Mouse (Mus musculus): ENCODE results near the gene Fhod1.
A peak's percentile ranks its signal among the peaks of the same experiment; 100 is the strongest.

DNA sequence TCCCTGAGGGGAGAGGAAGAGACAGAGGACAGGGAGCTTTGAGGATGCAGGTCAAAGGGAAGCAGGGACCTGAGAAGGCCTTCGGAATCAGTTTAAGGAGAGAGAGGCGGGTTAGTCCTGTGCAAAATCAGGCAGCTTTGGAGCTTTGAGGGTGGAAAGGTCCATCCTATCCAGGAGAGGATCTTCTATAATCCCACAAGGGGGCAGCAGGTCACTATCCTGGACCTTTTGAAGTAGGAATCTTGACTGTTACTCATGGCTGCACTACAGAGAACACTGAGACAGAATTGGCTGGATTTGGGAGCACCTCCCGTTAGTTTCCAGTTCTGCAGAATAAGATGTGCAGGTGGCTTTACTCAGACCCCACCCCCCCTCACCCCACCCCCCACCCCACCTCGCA is 11.9 kb upstream of the Fhod1 start:
- TF ChIP-seq CTCF (IDR thresholded peaks at IDR 0.05; ENCODE audit: low read depth), result peak; percentile 60
- TF ChIP-seq EP300 (IDR thresholded peaks at IDR 0.05; ENCODE audit: low read depth), result no peak

Measured in liver, postnatal 0 days (tissue).